Mouse (Mus musculus): ENCODE results near the gene Slc16a10.
A peak's percentile ranks its signal among the peaks of the same experiment; 100 is the strongest.

Slc16a10 gene

GRCm38 (mm10) chr10:40109520-40109919 is 32.5 kb downstream of the Slc16a10 start:
- no peak for DNase-seq (ENCODE audit: low spot score)

DNA sequence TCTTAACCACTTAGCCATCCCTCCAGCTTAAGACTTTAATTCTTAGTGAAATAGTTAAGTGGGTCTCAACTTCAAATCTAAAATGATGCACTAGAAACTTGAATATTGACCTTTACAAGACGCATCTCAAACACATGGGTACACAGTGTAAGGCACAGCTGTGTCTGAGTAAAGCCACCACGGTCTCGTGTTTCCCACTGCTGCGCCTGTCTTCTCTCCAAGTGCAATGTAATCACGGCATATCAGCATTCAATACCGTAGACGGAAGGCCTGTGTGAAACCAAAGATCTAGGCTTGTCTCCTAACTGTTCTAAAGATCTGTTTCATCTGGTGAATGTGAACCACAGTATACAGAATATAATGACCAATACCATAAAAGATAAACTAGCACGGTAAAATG is 33.1 kb downstream of the Slc16a10 start:
- no peak for DNase-seq (ENCODE audit: low spot score)

GRCm38 (mm10) chr10:40107995-40108394 is 34.1 kb downstream of the Slc16a10 start:
- DNase-seq (ENCODE audit: low spot score), result no peak

- DNase-seq (ENCODE audit: low spot score), result no peak
Measured at GRCm38 (mm10) chr10:40105174-40105573, 36.9 kb downstream of the Slc16a10 start.

GRCm38 (mm10) chr10:40103790-40104189 is 38.3 kb downstream of the Slc16a10 start:
- no peak for DNase-seq (ENCODE audit: low spot score)

DNA sequence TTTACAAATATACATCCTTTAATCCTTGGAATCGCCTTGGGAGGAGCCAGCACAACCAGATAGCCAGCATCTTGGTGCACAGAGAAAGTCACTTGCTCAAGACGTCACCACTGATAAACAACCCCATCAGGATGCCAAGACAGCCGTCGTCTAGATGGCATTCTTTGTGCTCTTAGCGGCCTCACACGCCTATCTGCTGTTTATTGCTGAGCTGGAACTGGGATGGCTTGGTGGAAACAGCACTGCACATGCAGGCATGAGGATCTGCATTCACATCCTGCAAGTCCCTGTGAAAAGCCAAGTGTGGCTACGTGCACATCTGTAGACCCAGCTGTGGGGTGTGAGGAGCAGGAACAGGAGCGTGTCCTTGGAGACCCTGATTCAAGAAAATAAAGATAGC is 39.1 kb downstream of the Slc16a10 start:
- DNase-seq (ENCODE audit: low spot score), result no peak

- DNase-seq (ENCODE audit: low spot score), result no peak
Measured at GRCm38 (mm10) chr10:40102166-40102565, 39.9 kb downstream of the Slc16a10 start.

- DNase-seq (ENCODE audit: low spot score), result no peak
Measured at GRCm38 (mm10) chr10:40098441-40098840, 43.6 kb downstream of the Slc16a10 start.

DNA sequence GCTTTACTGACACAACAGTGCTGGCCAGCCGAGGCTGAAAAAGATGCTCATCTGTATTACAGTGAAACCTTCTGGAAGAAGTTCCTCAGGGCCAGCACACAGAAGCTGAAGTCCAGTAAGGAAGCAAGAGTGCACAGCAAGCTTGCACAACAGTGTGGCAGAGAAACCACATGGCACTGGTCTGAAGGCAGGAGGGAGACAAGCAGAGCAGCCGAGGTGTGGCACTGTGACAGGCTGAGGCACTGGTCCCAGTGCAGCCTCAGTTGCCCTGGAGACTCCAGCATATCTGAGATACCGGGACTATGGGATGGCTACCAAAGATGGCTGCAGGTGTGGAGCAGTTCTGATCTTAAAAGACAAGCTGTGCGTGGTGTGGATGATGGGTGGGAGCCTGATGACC is 44.5 kb downstream of the Slc16a10 start:
- DNase-seq (ENCODE audit: low spot score), result no peak

DNA sequence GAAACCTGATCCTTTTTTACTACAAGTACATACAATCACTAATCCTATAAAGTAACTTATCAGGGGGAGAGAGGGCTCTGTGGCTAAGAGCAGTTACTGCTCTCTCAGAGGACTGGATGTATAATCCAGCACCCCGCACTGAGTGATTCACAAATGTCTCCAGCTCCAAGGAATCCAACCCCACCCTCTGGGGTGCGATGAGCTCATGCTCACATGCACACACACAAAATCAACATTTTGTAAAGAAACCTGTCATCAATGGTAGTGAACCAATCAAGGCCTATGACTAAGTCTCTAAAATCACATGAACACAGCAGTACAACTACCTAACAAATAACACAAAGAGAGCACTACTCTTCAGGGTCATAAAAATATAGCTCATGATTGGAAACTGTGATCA is 47.3 kb downstream of the Slc16a10 start:
- DNase-seq (ENCODE audit: low spot score), result no peak

DNA sequence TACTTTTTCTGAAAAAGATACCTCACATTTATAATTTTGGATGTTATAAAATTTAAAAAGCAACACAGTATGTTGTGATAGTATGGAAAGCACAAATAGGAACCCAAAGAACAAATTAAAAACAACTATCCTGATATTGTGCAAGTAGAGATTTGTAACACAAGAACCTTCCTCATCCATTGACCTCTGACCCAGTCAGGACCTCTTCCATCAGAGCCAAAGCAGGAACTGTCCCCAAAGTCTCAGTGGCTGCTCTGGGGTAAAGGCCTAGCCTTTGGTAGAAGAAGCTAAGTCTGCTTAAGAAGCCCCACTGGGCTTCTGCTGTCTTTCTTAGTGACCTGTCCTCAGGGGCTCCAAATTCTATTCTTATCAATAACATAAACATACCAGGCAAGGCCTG is 48.5 kb downstream of the Slc16a10 start:
- no peak for DNase-seq (ENCODE audit: low spot score)

GRCm38 (mm10) chr10:40091455-40091854 is 50.6 kb downstream of the Slc16a10 start:
- no peak for DNase-seq (ENCODE audit: low spot score)

DNA sequence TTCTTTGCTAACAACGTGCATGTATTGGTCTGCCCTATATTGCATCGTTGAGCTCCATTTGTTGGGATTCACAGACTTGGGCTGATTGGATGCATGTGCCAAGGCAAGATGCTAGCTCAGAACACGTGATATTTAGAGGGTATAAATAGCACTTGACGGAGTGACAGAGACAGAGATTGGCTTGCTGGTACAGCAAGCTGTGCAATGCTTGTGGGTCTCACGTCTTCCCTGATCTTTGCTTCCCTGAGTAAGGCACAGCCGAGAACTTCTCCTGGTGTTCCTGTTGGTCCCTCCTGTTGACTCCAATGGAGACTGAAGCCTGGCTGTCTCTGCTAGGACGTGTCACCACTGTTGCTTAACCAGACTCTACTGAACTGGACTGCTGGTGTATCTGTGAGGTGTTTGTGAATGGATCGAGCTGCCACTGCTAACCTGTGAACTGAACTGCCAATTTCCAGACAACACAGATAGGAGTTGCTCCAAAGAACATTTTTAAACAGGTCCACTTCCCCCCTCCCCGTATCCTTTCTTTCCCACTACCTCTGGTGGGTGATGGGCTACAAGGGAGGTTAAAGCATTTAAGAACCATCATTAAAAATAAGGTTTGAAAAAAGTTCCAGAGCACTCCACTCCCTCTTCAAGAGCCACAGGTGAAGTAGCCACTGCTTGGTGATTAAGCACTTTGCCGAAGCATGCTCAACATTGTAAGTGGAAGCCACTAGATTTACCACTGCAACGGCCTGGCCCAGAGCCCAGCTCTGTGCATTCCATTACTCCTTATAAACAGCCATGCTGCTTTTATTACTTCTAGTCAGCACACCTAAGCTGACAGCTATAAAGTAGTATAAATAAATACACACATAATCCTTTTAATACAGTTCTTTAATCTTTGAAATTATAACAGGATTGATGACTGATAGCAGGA is 51.3 kb downstream of the Slc16a10 start:
- DNase-seq (ENCODE audit: low spot score), result no peak

GRCm38 (mm10) chr10:40084332-40085093 is 57.5 kb downstream of the Slc16a10 start:
- peak; percentile 17 for DNase-seq (ENCODE audit: low spot score)

DNA sequence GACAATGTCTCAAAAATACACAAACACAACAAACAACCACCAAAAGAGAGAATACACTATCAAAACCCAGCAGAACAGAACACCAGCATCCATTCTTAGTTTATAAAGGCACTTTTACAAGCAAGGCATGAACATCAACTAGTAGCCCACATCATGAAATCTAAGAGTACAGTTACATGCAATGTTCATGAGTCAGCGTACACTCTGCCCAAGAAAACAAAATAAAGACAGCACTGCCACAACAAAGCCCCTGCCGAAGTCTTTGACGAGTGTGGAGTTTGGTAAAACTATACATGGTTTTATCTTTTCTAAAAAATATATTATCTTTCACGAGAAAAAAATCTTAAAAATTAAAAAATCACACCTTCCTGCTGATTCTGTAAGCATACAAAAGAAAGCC is 58.5 kb downstream of the Slc16a10 start:
- no peak for DNase-seq (ENCODE audit: low spot score)

DNA sequence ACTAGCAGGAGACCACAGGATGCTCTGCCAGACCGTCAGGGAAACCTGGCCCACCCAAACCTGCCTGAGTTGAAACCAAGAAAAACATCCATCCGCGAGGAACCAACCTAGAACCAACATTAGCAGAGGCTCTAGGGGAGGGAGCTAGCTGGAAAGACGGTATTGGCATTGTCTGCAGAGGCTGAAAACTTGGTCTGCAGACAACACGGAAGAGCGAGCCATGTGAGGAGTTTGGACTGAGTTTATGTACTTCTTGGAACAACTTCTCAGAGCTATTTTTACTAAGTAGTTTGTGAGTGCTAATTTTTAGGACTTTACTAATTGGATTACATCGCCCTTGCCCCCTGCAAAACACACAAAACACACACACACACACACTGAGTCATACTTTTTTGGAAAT is 59.4 kb downstream of the Slc16a10 start:
- DNase-seq (ENCODE audit: low spot score), result no peak

DNA sequence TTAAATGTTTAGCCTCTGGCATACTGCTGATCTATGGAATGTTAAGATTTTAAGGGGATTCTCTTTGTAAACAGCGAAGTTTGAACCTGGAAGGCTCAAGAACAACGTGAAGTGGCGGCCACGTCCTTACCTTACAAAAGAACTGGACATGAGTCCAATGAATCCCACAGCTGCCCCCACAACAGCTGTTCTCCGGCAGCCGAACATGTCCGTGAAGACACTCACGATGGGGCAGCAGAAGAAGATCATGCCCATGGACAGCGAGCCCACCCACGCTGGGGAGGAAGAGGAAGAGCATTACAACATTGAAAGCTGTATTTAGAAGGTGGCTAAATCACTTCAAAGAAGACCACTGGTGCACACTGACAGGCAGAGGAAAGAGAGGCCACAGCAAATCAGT is 61.5 kb downstream of the Slc16a10 start:
- no peak for DNase-seq (ENCODE audit: low spot score)

DNA sequence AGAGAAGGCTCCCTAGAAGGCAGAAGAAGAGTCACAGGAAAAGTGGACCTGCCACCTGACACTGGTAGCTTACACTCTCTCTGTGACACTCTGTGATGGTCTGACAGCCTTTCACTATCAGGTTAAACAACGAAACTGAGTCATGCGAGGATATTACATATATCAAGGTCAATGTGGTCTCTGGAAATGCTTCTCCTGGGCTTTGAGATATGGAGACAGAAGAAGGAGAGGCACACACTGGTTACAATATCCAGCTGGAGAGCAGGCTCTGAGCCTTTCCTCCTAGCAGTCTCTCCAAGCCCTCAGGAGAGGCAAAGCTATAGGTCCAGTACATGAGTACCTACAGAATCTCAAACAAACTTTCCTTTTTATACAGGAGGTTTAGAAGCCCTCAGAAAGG is 62.8 kb downstream of the Slc16a10 start:
- no peak for DNase-seq (ENCODE audit: low spot score)

- no peak for DNase-seq (ENCODE audit: low spot score)
Measured at GRCm38 (mm10) chr10:40077960-40078353, 64.1 kb downstream of the Slc16a10 start.

DNA sequence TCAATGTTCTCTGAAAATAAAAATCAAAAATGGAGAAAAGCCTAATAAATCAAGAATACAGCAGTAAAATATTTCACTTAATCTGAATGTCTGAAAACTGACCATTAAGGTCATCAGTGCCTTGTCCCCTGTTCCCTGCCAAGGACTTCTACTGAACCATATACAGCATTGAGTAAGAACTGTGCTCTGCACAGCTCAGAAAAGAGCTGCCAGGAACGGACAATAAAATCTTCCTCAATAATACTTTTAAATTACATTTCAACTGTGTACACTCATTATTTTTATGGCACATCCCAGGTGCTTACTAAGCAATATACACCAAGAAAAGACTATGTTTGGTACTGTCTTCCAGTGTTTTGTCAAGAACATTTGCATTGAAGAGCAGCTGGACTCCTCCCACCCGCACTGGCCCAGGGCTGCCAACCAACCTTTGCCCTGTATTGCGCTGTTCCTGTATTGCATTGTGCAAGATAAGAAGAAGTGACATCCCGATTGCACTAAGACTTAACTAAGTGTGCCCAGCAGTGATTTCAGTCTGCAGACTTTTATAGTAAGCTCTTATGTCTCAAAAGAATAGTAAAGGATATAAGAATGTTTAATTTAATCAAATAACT is 64.6 kb downstream of the Slc16a10 start:
- no peak for DNase-seq (ENCODE audit: low spot score)

GRCm38 (mm10) chr10:40073608-40074007 is 68.5 kb downstream of the Slc16a10 start:
- no peak for DNase-seq (ENCODE audit: low spot score)

DNA sequence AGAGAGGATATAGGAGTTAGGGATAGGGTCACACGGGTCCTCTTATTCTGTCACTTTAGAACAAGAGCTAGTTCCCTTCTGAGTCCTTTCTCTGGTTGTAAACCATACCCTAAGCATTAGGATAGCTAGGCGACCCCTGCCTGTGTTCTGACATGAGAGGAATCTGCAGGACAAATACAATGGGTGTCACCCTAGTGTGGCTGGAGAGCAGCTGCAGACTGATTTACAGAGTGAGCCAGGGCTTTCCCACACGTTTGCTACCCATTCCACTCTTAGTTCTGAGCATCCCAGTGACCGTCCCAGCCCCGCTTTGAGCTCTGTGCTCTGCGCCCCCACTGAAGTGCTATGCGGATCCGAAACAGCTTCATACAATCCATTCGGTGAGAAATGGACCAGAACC is 71.4 kb downstream of the Slc16a10 start:
- no peak for DNase-seq (ENCODE audit: low spot score)

DNA sequence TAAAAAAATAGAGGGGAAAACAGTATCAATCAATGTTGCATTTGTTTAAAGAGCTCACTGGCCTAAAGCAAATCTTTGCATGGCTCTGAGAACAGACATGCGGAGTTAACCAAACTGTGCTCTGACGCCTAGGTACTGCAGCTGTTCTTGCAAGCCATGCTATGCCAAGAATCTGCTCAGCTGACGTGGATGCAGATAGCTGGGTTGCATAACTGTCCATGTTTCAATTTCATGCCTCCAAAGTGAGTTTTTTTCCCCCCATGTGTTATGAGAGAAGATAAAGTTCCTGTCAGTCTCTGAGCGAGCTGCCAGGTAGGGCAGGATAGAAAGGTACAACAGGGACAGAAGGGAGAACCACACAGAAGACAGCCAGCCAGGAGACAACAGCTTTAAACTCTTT is 72.8 kb downstream of the Slc16a10 start:
- no peak for DNase-seq (ENCODE audit: low spot score)

Data from ovary, postnatal 36 days (tissue).